Mouse (Mus musculus) bone marrow macrophage, adult 2 months (primary cell): ENCODE data around the gene Ptprg.

ENCODE experiments used
- CTCF ChIP-seq: IDR thresholded peaks from 2 replicates; pipeline ENCODE4 v1.5.1; 2012; ENCODE audit warnings: low read depth, mild to moderate bottlenecking, low read length, moderate library complexity
- POLR2A ChIP-seq: IDR thresholded peaks from 2 replicates; pipeline ENCODE4 v1.6.1; 2012; ENCODE audit warnings: mild to moderate bottlenecking, low read depth, low read length, borderline replicate concordance

DNA sequence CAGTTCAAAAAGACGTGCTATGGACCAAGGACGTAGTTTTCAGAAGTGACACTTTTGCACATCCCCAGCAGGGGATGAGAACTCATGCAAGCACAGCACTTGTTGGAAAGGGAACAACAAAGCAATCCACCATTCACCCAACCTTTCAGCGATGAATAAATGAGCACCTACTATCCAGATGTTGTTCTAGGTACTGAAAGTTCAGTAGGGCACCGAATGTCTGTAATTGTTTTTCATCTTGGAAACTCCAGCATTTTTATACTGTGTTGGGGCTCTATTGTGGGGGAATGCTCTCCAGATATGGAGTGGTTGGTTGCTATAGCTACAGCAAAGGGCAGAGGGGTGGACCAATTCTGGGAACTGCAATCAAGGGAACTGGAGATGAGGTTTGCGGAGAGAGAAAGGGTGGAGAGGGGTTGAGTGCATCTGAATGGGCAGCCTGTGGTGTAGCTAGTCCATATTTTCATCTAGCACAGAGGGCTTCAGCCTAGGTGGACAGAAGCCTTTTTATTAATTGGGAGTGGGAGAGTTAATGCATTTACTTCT is 352.9 kb downstream of the Ptprg start:
- TF ChIP-seq POLR2A: no peak
- TF ChIP-seq CTCF: no peak
